Comparison of ENCODE assay signal across 31 mouse cellular contexts in the genomic region with DNA sequence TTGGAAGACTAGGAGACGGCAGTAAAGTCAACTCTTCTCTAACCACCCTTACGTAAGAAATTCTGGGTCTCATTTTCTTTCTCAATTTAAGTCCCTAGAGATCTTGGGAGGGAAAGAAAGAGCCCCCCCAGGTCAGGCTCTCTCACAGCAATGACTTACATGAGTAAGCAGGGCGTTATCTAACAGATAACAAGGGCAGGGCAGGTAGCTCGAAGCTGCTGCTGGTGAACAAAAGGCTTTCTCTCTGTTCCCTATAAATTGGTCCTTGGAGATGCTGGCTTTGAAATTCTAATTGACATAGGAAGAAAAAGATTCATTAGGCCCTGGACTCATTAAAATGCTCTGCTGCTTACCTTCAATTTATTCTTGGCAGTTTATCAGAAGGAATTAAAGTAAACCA. TPM values are rescaled to one million over a fixed set of nuclear protein-coding genes. Genes with fewer than 3 reads are reported as not detected.
DNase-seq lines count a peak whose midpoint lies in the region; ATAC-seq and TF ChIP-seq lines count a peak whose summit lies in the region.
"Had no signal": no experiment of that assay in that cellular context is flagged by ENCODE, and none has a peak within 500 bp of the region (broad histone marks: within the 10 kb centered on the region; RNA-seq: fewer than 3 reads in every experiment).

No protein-coding gene starts in this region.

- TF ChIP-seq EP300 in MEL (IDR thresholded peaks at IDR 0.05; ENCODE audit: low read depth in 1 of 2, low read length in 2 of 2), result peak in 1 of 2 experiments; percentile 53; a peak in 2 of 4 replicates

- no peaks in the 10 kb centered on the region for H3K36me3 ChIP-seq in hindbrain, embryonic 13.5 days
- H3K36me3 ChIP-seq in hindbrain, embryonic 12.5 days, result no peaks in the 10 kb centered on the region
- H3K36me3 ChIP-seq in MEL (ENCODE audit: control insufficient read depth in 1 of 2, insufficient read depth in 2 of 2, low read length in 2 of 2), result peaks cover 10 to 35% of the 10 kb centered on the region in 2 experiments
- H3K36me3 ChIP-seq in liver, embryonic 12.5 days, result peaks cover 46% of the 10 kb centered on the region
- peaks cover 3% of the 10 kb centered on the region; the same call in 1 of the 2 replicates for H3K36me3 ChIP-seq in heart, embryonic 12.5 days
- H3K36me3 ChIP-seq: hindbrain, embryonic 15.5 days had no signal

- no peak for TF ChIP-seq CTCF in MEL (IDR thresholded peaks at IDR 0.05 in 2 of 3, conservative IDR thresholded peaks at IDR 0.05 in 1 of 3; ENCODE audit: control insufficient read depth in 1 of 3, insufficient read depth in 1 of 3, low read depth in 2 of 3, low read length in 3 of 3, poor library complexity in 1 of 3, severe bottlenecking in 1 of 3)
- no peak for TF ChIP-seq CTCF in brain, embryonic 14.5 days (IDR thresholded peaks at IDR 0.05; ENCODE audit: borderline replicate concordance, extremely low read depth, insufficient read depth, insufficient read length)

- H3K9me3 ChIP-seq in hindbrain, embryonic 13.5 days, result no peaks in the 10 kb centered on the region
- H3K9me3 ChIP-seq in hindbrain, embryonic 12.5 days (replicated peaks), result 0 out of 2 replicates have a peak, but pooled peaks cover 6% of the 10 kb centered on the region
- no peaks in the 10 kb centered on the region for H3K9me3 ChIP-seq in MEL (replicated peaks; ENCODE audit: insufficient read depth, low read length)
- no peaks in the 10 kb centered on the region for H3K9me3 ChIP-seq in liver, embryonic 12.5 days (replicated peaks)
- no peaks in the 10 kb centered on the region for H3K9me3 ChIP-seq in heart, embryonic 12.5 days (replicated peaks)
- H3K9me3 ChIP-seq: embryonic facial prominence, embryonic 15.5 days; hindbrain, embryonic 15.5 days had no signal

- H3K4me3 ChIP-seq in hindbrain, embryonic 13.5 days, result no peak overlapping the region
- H3K4me3 ChIP-seq in hindbrain, embryonic 12.5 days, result no peak overlapping the region
- no peak overlapping the region for H3K4me3 ChIP-seq in MEL (ENCODE audit: control insufficient read depth in 1 of 2, insufficient read depth in 1 of 2, low read depth in 2 of 2, low read length in 2 of 2)
- no peak overlapping the region for H3K4me3 ChIP-seq in liver, embryonic 12.5 days
- no peak overlapping the region for H3K4me3 ChIP-seq in heart, embryonic 12.5 days
- H3K4me3 ChIP-seq: embryonic facial prominence, embryonic 15.5 days; hindbrain, embryonic 15.5 days; layer of hippocampus, adult 2 months had no signal

- WGBS in hindbrain, embryonic 13.5 days, result 46% methylated on average over 4 of the region's 4 CpGs
- WGBS in hindbrain, embryonic 12.5 days, result 65% methylated on average over 4 of the region's 4 CpGs
- WGBS in liver, embryonic 12.5 days (ENCODE audit: insufficient replicate concordance), result 43% methylated on average over 4 of the region's 4 CpGs
- WGBS in heart, embryonic 12.5 days, result 47% methylated on average over 4 of the region's 4 CpGs

- H3K9ac ChIP-seq in hindbrain, embryonic 13.5 days, result no peak overlapping the region
- no peak overlapping the region for H3K9ac ChIP-seq in hindbrain, embryonic 12.5 days
- no peak overlapping the region for H3K9ac ChIP-seq in MEL (ENCODE audit: control insufficient read depth, low read depth, low read length, poor library complexity, severe bottlenecking)
- no peak overlapping the region for H3K9ac ChIP-seq in liver, embryonic 12.5 days
- H3K9ac ChIP-seq in heart, embryonic 12.5 days, result no peak overlapping the region
- H3K9ac ChIP-seq: embryonic facial prominence, embryonic 15.5 days; hindbrain, embryonic 15.5 days had no signal

- peak overlapping the region; percentile 65 for H3K27ac ChIP-seq in hindbrain, embryonic 13.5 days
- no peak overlapping the region for H3K27ac ChIP-seq in hindbrain, embryonic 12.5 days
- no peak overlapping the region for H3K27ac ChIP-seq in MEL (ENCODE audit: control insufficient read depth, low read depth, low read length)
- 0 out of 2 replicates have a peak overlapping the region, but pooled peaks have one; percentile 28 for H3K27ac ChIP-seq in liver, embryonic 12.5 days
- H3K27ac ChIP-seq in heart, embryonic 12.5 days (ENCODE audit: poor library complexity, severe bottlenecking), result no peak overlapping the region
- H3K27ac ChIP-seq: embryonic facial prominence, embryonic 15.5 days; hindbrain, embryonic 15.5 days; kidney, postnatal 0 days; layer of hippocampus, adult 2 months had no signal

- ATAC-seq in hindbrain, embryonic 13.5 days (ENCODE audit: low FRiP score), result no peak
- ATAC-seq in hindbrain, embryonic 12.5 days (ENCODE audit: low FRiP score), result no peak
- ATAC-seq in liver, embryonic 12.5 days, result peak; percentile 65; the same call in 1 of the 2 replicates
- ATAC-seq in heart, embryonic 12.5 days (ENCODE audit: insufficient number of reproducible peaks, low FRiP score), result no peak
- ATAC-seq: lung, postnatal 0 days had no signal

- no peak for TF ChIP-seq RAD21 in MEL (IDR thresholded peaks at IDR 0.05; ENCODE audit: low read depth, low read length)

- no peak overlapping the region for H3K4me2 ChIP-seq in hindbrain, embryonic 13.5 days
- H3K4me2 ChIP-seq in hindbrain, embryonic 12.5 days (replicated peaks), result no peak overlapping the region
- peak overlapping the region; percentile 32 for H3K4me2 ChIP-seq in liver, embryonic 12.5 days
- H3K4me2 ChIP-seq in heart, embryonic 12.5 days, result no peak overlapping the region
- H3K4me2 ChIP-seq: embryonic facial prominence, embryonic 15.5 days; hindbrain, embryonic 15.5 days had no signal

- DNase-seq in MEL (ENCODE audit: low read depth, low spot score), result peak; percentile 40
- peak; percentile 67 for DNase-seq in brain, embryonic 14.5 days (ENCODE audit: low read depth)
- no peak for DNase-seq in lung, postnatal 25 days (ENCODE audit: low spot score)
- DNase-seq in kidney, postnatal 36 days, result no peak
- DNase-seq: adrenal gland, adult 2 months; cerebellum, adult 11 months; cerebellum, postnatal 10 days; kidney, adult 11 months; layer of hippocampus, postnatal 36 days; right cerebral cortex, postnatal 14 days; thymus, adult 18-20 months; thymus, postnatal 4 days had no signal

- H3K4me1 ChIP-seq in hindbrain, embryonic 13.5 days (replicated peaks), result peaks cover 10% of the 10 kb centered on the region
- peaks cover 6% of the 10 kb centered on the region for H3K4me1 ChIP-seq in hindbrain, embryonic 12.5 days
- peaks cover 12 to 18% of the 10 kb centered on the region in 2 experiments for H3K4me1 ChIP-seq in MEL (ENCODE audit: control insufficient read depth in 1 of 2, insufficient read depth in 2 of 2, low read length in 2 of 2)
- H3K4me1 ChIP-seq in liver, embryonic 12.5 days, result peaks cover 49% of the 10 kb centered on the region
- H3K4me1 ChIP-seq in heart, embryonic 12.5 days (replicated peaks), result peaks cover 29% of the 10 kb centered on the region
- H3K4me1 ChIP-seq: embryonic facial prominence, embryonic 15.5 days had no signal

- no peak for TF ChIP-seq POLR2A in MEL (IDR thresholded peaks at IDR 0.05; ENCODE audit: control insufficient read depth in 1 of 2, insufficient read depth in 1 of 2, low read depth in 1 of 2, low read length in 2 of 2, poor library complexity in 1 of 2)
- TF ChIP-seq POLR2A in brain, embryonic 14.5 days (IDR thresholded peaks at IDR 0.05; ENCODE audit: borderline replicate concordance, extremely low read depth, insufficient read depth, insufficient read length, poor library complexity, severe bottlenecking), result no peak

- no peaks in the 10 kb centered on the region for H3K27me3 ChIP-seq in hindbrain, embryonic 13.5 days
- H3K27me3 ChIP-seq in hindbrain, embryonic 12.5 days, result no peaks in the 10 kb centered on the region
- H3K27me3 ChIP-seq in MEL (ENCODE audit: control insufficient read depth in 1 of 2, insufficient read depth in 2 of 2, low read length in 2 of 2), result no peaks in the 10 kb centered on the region
- H3K27me3 ChIP-seq in liver, embryonic 12.5 days (replicated peaks), result no peaks in the 10 kb centered on the region
- H3K27me3 ChIP-seq in heart, embryonic 12.5 days (replicated peaks), result no peaks in the 10 kb centered on the region
- H3K27me3 ChIP-seq: embryonic facial prominence, embryonic 15.5 days; hindbrain, embryonic 15.5 days had no signal

- H3K79me2 ChIP-seq in MEL (ENCODE audit: control insufficient read depth, insufficient read depth, low read length, poor library complexity), result peaks cover 47% of the 10 kb centered on the region

TF ChIP-seq in MEL, 35 proteins besides CTCF, POLR2A, EP300 and RAD21 (continues in another document):
- no peak for TF ChIP-seq MXI1 (IDR thresholded peaks at IDR 0.05; ENCODE audit: low read depth, low read length)
- TF ChIP-seq TBP (IDR thresholded peaks at IDR 0.05; ENCODE audit: low read depth, low read length), result no peak
- TF ChIP-seq USF1 (IDR thresholded peaks at IDR 0.05; ENCODE audit: low read depth, low read length), result no peak
- no peak for TF ChIP-seq MYB (IDR thresholded peaks at IDR 0.05; ENCODE audit: low read depth, low read length)
- peak; percentile 58 for TF ChIP-seq GATA1 (IDR thresholded peaks at IDR 0.05; ENCODE audit: low read depth, low read length)
- TF ChIP-seq MAZ (IDR thresholded peaks at IDR 0.05; ENCODE audit: low read depth, low read length), result 0 out of 2 replicates have a peak, but pooled peaks have one; percentile 27
- 0 out of 2 replicates have a peak, but pooled peaks have one; percentile 10 for TF ChIP-seq ETS1 (IDR thresholded peaks at IDR 0.05; ENCODE audit: low read depth, low read length)
- TF ChIP-seq TCF12 (IDR thresholded peaks at IDR 0.05; ENCODE audit: low read depth, low read length), result no peak

RNA-seq across cellular contexts. Expression of a gene that starts 41.3 kb away (rescaled TPM):
- polyA plus RNA-seq in hindbrain, embryonic 13.5 days (2015; fragmentation: Nextera tagmentation; extraction: Ambion mirVana), result 1.4 TPM in 2 replicates
- 1.7 and 3.0 TPM in 2 replicates for polyA plus RNA-seq in hindbrain, embryonic 12.5 days (2016; fragmentation: Nextera tagmentation; extraction: Ambion mirVana)
- not detected in 2 replicates for total RNA-seq in MEL (2012; rRNA removed)
- not detected for polyA plus RNA-seq in MEL (2012; ENCODE audit: insufficient read depth in 1 of 2, insufficient read length in 2 of 2, low read depth in 1 of 2, low replicate concordance in 2 of 2, missing spikeins in 1 of 2)
- 4.1 and 6.5 TPM in 2 replicates for polyA plus RNA-seq in brain, embryonic 14.5 days (2012; rRNA removed)
- polyA plus RNA-seq in liver, embryonic 12.5 days (2016; fragmentation: Nextera tagmentation; extraction: Ambion mirVana), result 0.29 and 0.36 TPM in 2 replicates
- polyA plus RNA-seq in heart, embryonic 12.5 days (2016; fragmentation: Nextera tagmentation; extraction: Ambion mirVana), result not detected in 2 replicates
- total RNA-seq: adrenal gland, adult 2 months; gastrocnemius, adult 18-20 months; gastrocnemius, postnatal 4 days; layer of hippocampus, adult 2 months; layer of hippocampus, postnatal 36 days; left cerebral cortex, postnatal 36 days; liver, adult 2 months; megakaryocyte, adult 5-6 weeks; neutrophil, adult 5-6 weeks had no signal
- polyA plus RNA-seq: C2C12; heart, postnatal 0 days; liver, adult 2 months; lung, postnatal 0 days; spleen, adult 2 months; stomach, embryonic 14.5 days had no signal

RNA-seq across cellular contexts. Expression of a gene that starts 41.6 kb away (rescaled TPM):
- polyA plus RNA-seq in hindbrain, embryonic 13.5 days (2015; fragmentation: Nextera tagmentation; extraction: Ambion mirVana), result 25.3 and 27.5 TPM in 2 replicates
- polyA plus RNA-seq in hindbrain, embryonic 12.5 days (2016; fragmentation: Nextera tagmentation; extraction: Ambion mirVana), result 34.1 and 37.7 TPM in 2 replicates
- 214 and 237 TPM in 2 replicates for total RNA-seq in MEL (2012; rRNA removed)
- 100 to 1,000 TPM in 1 of 2 experiments, not detected in 1; 407 TPM for polyA plus RNA-seq in MEL (2012; ENCODE audit: insufficient read depth in 1 of 2, insufficient read length in 2 of 2, low read depth in 1 of 2, low replicate concordance in 2 of 2, missing spikeins in 1 of 2)
- 253 and 290 TPM in 2 replicates for polyA plus RNA-seq in brain, embryonic 14.5 days (2012; rRNA removed)
- polyA plus RNA-seq in liver, embryonic 12.5 days (2016; fragmentation: Nextera tagmentation; extraction: Ambion mirVana), result 29.6 and 37.1 TPM in 2 replicates
- polyA plus RNA-seq in heart, embryonic 12.5 days (2016; fragmentation: Nextera tagmentation; extraction: Ambion mirVana), result 27.2 and 29.8 TPM in 2 replicates

Comparison
In these comparisons a context has a peak if more than half of its experiments do, and no peak if none do; other contexts are left out.
1. H3K27ac ChIP-seq: peak in hindbrain, embryonic 13.5 days (single experiment) and liver, embryonic 12.5 days (single experiment); none in hindbrain, embryonic 12.5 days (single experiment), MEL (single experiment) and heart, embryonic 12.5 days (single experiment).
2. DNase-seq: peak in MEL (single experiment) and brain, embryonic 14.5 days (single experiment); none in lung, postnatal 25 days (single experiment) and kidney, postnatal 36 days (0 of 2).